Mouse (Mus musculus) intestine, embryonic 14.5 days (tissue): ENCODE data around the gene 9230102O04Rik. TPM values are rescaled to one million over a fixed set of nuclear protein-coding genes. Genes with fewer than 3 reads are reported as not detected.

ENCODE experiments used
- ATAC-seq: fragments of 200-750 bp; cut with Nextera tagmentation; replicated peaks from 2 replicates; pipeline ENCODE4 v1.8.0; 2017; ENCODE audit warnings: low read depth, moderate number of reproducible peaks, moderate TSS enrichment, moderate library complexity; ENCODE audit not compliant: low FRiP score, low TSS enrichment
- DNase-seq: peaks from one replicate; pipeline ENCODE4 v3.0.0-alpha.2; 2018; ENCODE audit warnings: low spot score
- H3K27ac ChIP-seq: fragments of 300-500 bp; sonication (generic); 2 replicates; pipeline ENCODE4 v1.5.1; 2014; ENCODE audit warnings: low read depth, mild to moderate bottlenecking, control low read depth
- H3K27me3 ChIP-seq: fragments of 300-500 bp; sonication (generic); replicated peaks from 2 replicates; pipeline ENCODE4 v1.6.1; 2014; ENCODE audit warnings: low read length, control low read depth; ENCODE audit not compliant: control insufficient read depth, insufficient read depth
- H3K36me3 ChIP-seq: fragments of 300-500 bp; sonication (generic); 2 replicates; pipeline ENCODE4 v1.6.1; 2014; ENCODE audit warnings: low read length, control low read depth; ENCODE audit not compliant: control insufficient read depth, insufficient read depth
- H3K4me1 ChIP-seq: fragments of 300-500 bp; sonication (generic); replicated peaks from 2 replicates; pipeline ENCODE4 v1.6.1; 2014; ENCODE audit warnings: low read length, control low read depth, mixed read lengths; ENCODE audit not compliant: control insufficient read depth, insufficient read depth
- H3K4me2 ChIP-seq: fragments of 300-500 bp; sonication (generic); 2 replicates; pipeline ENCODE4 v1.6.1; 2014; ENCODE audit warnings: low read length
- H3K4me3 ChIP-seq: fragments of 300-500 bp; sonication (generic); 2 replicates; pipeline ENCODE4 v1.5.1; 2014; ENCODE audit warnings: low read depth, low read length, control low read depth, mixed read lengths
- H3K9ac ChIP-seq: fragments of 300-500 bp; sonication (generic); 2 replicates; pipeline ENCODE4 v1.6.1; 2014; ENCODE audit warnings: mild to moderate bottlenecking, low read length
- H3K9me3 ChIP-seq: fragments of 300-500 bp; sonication (generic); 2 replicates; pipeline ENCODE4 v1.6.1; 2016; ENCODE audit warnings: low read length, control low read depth; ENCODE audit not compliant: control insufficient read depth
- WGBS: fragments of 180-500 bp; shearing (Covaris S2); extraction: QIAGEN DNeasy Blood & Tissue Kit; methylation state at CpG from one replicate; pipeline ENCODE4 v1.1.7; 2014; 5-methylcytosine and 5-hydroxymethylcytosine counted together
- polyA plus RNA-seq: library from polyadenylated mRNA; unstranded; fragments of >200 nt; fragmentation: Nextera tagmentation; extraction: Ambion mirVana; gene quantifications from 2 replicates; pipeline ENCODE4 v1.2.1, GENCODE M21; 2014

9230102O04Rik gene
- polyA plus RNA-seq, 1 experiment from 2014 or later = not detected

- 0 out of 2 replicates have a peak overlapping the region, but pooled peaks have one; percentile 11 for H3K9ac ChIP-seq
- H3K9me3 ChIP-seq = no peaks in the 10 kb centered on the region
- WGBS = under 1% methylated on average over 35 of the region's 35 CpGs
- H3K27me3 ChIP-seq = peaks cover 100% of the 10 kb centered on the region
- H3K4me3 ChIP-seq = peak overlapping the region; percentile 47
- H3K36me3 ChIP-seq = no peaks in the 10 kb centered on the region
- ATAC-seq (no peak), DNase-seq (peak; percentile 79)
- peak overlapping the region; percentile 94 for H3K4me2 ChIP-seq
- H3K4me1 ChIP-seq = peaks cover 8% of the 10 kb centered on the region; the same call in 1 of the 2 replicates
- H3K27ac ChIP-seq = no peak overlapping the region
Observed at GRCm38 (mm10) chr2:9877326-9877690, 12.0 kb downstream of the 9230102O04Rik start.

DNA sequence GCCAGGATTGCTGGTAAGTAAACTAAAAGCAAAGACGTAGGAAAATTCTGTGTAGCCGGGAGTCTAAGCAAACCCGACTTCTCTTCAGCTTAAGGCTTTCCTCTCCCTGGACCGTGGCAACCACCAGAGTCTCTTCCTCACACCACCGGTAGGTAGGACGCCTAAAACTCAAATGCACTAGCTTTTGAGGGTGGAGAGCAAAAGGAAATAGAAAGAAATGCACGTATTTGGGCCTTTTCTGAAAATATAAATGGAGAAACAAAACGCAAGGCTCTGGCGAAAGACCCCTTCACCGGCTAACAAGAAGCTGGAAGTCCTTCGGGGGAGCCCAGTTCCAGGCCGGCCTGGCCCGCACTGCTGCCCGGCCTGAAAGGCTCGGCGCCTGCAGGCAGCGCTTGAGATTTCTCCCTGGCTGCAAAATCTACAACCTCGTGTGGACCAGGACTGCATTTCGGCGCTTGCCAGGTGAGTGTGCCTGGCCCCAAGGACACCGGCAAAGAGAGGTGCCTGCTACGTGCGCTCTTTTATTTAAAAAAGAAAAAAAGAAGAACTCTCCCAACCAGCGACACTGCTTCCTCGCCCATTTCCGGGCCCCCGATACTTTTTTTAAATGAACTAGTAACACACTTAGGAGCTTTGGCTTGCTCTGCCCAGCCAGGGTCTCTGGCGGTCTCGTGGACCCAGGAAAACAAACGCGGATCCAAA lies 12.6 kb downstream of the 9230102O04Rik start:
- H3K4me1 ChIP-seq = peaks cover 8% of the 10 kb centered on the region; the same call in 1 of the 2 replicates
- peak overlapping the region; percentile 94 for H3K4me2 ChIP-seq
- WGBS = 8% methylated on average over 31 of the region's 31 CpGs
- H3K4me3 ChIP-seq = peak overlapping the region; percentile 47
- H3K27ac ChIP-seq = no peak overlapping the region
- no peaks in the 10 kb centered on the region for H3K36me3 ChIP-seq
- 0 out of 2 replicates have a peak overlapping the region, but pooled peaks have one; percentile 11 for H3K9ac ChIP-seq
- peaks cover 100% of the 10 kb centered on the region for H3K27me3 ChIP-seq
- no peaks in the 10 kb centered on the region for H3K9me3 ChIP-seq
- DNase-seq (peak; percentile 67), ATAC-seq (no peak)

- Histone ChIP-seq H3K27ac (no peak overlapping the region), H3K9ac (no peak overlapping the region), H3K36me3 (no peaks in the 10 kb centered on the region), H3K27me3 (peaks cover 97% of the 10 kb centered on the region), H3K4me3 (no peak overlapping the region), H3K4me1 (peaks cover 5% of the 10 kb centered on the region; the same call in 1 of the 2 replicates), H3K4me2 (no peak overlapping the region), H3K9me3 (no peaks in the 10 kb centered on the region)
- ATAC-seq (no peak), DNase-seq (no peak)
- 39% methylated on average over 12 of the region's 12 CpGs for WGBS
Observed at GRCm38 (mm10) chr2:9875676-9876357, 13.5 kb downstream of the 9230102O04Rik start.

DNA sequence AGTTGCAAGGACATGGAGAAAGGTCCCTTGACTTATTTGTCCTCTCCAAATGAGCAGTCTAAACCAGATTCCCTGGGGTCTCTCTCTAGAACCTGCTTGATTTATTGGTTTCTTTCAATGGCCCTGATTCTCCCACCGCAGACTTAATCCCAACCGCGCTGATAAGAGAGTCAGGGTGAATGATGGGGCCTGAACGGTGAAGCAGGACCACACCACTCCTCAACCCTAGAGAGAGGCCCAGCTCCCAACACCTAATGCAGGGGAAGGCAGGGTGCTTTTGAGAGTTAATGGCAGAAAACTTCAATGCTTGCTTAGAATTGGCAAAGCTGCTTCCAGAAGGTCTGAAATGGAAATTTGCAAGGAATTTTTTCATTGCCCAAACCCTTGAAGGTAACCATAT lies 14.1 kb downstream of the 9230102O04Rik start:
- WGBS = 13% methylated on average over 4 of the region's 4 CpGs
- Histone ChIP-seq H3K27ac (no peak overlapping the region), H3K9ac (no peak overlapping the region), H3K4me2 (no peak overlapping the region), H3K4me1 (peaks cover 5% of the 10 kb centered on the region; the same call in 1 of the 2 replicates), H3K9me3 (no peaks in the 10 kb centered on the region), H3K4me3 (no peak overlapping the region), H3K27me3 (peaks cover 92% of the 10 kb centered on the region), H3K36me3 (no peaks in the 10 kb centered on the region)
- DNase-seq (peak; percentile 57), ATAC-seq (no peak)

DNA sequence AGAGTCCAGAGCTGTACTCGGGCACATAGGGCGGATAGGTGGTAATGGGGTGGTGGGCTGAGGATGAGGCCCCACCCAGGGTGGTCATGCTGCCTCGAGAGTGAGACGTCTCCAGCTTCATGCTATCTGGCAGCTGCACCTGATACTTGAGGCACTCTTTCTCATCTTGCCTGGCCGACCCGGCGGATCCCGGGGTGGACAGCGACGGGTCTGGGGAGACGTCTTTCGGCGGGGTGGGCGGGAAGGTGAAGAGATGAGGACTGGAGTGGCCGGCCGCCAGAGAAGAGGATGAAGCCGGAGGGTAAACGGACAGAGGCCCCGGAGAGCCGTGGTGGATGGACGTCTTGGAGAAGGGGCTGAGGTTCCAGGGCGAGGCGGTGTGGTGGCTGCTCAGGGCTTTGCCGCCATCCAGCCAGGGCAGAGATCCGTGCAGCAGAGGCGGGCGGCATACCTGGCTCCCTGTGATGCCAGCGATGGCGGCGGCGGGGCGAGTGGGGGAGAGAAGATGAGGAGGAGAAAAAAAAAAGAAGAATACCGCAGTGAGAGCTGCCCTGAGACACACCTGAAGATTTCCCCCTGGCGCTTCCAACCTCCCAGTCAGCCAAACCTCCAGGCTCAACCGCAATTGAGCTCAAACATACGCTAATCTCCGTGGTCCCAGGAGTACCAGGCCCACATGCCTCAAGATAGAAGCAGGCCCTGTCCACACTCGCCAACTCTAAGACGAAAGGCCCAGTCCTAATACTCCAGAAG lies 14.7 kb downstream of the 9230102O04Rik start:
- peaks cover 86% of the 10 kb centered on the region for H3K27me3 ChIP-seq
- H3K36me3 ChIP-seq = no peaks in the 10 kb centered on the region
- H3K27ac ChIP-seq = no peak overlapping the region
- ATAC-seq = no peak
- DNase-seq = peak; percentile 61
- peaks cover 5% of the 10 kb centered on the region; the same call in 1 of the 2 replicates for H3K4me1 ChIP-seq
- no peak overlapping the region for H3K4me2 ChIP-seq
- 13% methylated on average over 39 of the region's 39 CpGs for WGBS
- no peaks in the 10 kb centered on the region for H3K9me3 ChIP-seq
- no peak overlapping the region for H3K9ac ChIP-seq
- no peak overlapping the region for H3K4me3 ChIP-seq

DNA sequence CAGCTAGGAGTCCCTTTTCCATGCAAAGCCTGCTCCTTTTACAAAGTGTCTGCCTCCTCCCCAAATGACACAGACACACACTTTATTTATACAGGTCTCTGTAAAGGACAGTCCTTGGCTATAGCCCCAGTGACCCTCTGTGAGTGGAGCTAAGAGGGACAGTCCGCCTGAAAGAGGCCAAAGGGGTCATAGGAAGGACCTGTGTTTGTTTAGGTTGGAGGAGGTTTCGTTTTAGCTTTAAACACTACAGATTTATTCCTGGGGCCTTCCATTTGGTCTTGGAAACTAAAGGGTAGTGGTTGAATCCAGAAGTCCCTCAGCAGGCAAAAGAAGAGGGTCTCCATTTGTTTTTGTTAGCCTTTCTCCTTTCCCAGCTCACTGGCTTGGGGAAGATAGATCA lies 15.6 kb downstream of the 9230102O04Rik start:
- Histone ChIP-seq H3K27me3 (peaks cover 78% of the 10 kb centered on the region), H3K4me2 (no peak overlapping the region), H3K36me3 (no peaks in the 10 kb centered on the region), H3K4me1 (peaks cover 5% of the 10 kb centered on the region; the same call in 1 of the 2 replicates), H3K9ac (no peak overlapping the region), H3K4me3 (no peak overlapping the region), H3K27ac (no peak overlapping the region), H3K9me3 (no peaks in the 10 kb centered on the region)
- ATAC-seq = no peak
- WGBS = 40% methylated on average over 2 of the region's 2 CpGs
- no peak for DNase-seq

GRCm38 (mm10) chr2:9872682-9873081 lies 16.7 kb downstream of the 9230102O04Rik start:
- Histone ChIP-seq H3K4me2 (peak overlapping the region; percentile 7; the same call in 1 of the 2 replicates), H3K36me3 (no peaks in the 10 kb centered on the region), H3K9ac (no peak overlapping the region), H3K27ac (no peak overlapping the region), H3K4me3 (no peak overlapping the region), H3K4me1 (no peaks in the 10 kb centered on the region), H3K9me3 (no peaks in the 10 kb centered on the region), H3K27me3 (peaks cover 70% of the 10 kb centered on the region)
- DNase-seq (no peak), ATAC-seq (no peak)
- 22% methylated on average over 12 of the region's 12 CpGs for WGBS

GRCm38 (mm10) chr2:9871798-9872197 lies 17.5 kb downstream of the 9230102O04Rik start:
- WGBS = 59% methylated on average over 6 of the region's 6 CpGs
- ATAC-seq (no peak), DNase-seq (no peak)
- Histone ChIP-seq H3K9ac (no peak overlapping the region), H3K9me3 (no peaks in the 10 kb centered on the region), H3K4me2 (no peak overlapping the region), H3K27ac (no peak overlapping the region), H3K4me3 (no peak overlapping the region), H3K4me1 (no peaks in the 10 kb centered on the region), H3K27me3 (peaks cover 61% of the 10 kb centered on the region), H3K36me3 (no peaks in the 10 kb centered on the region)
